Mouse (Mus musculus) ovary, postnatal 10 days (tissue): ENCODE measurements at regions not wholly inside any gene's neighbourhood (a gene's known extent, or its start where the extent isn't known, plus 50 kb on each side); places are given as distances from the start of the nearest gene placed in this dataset.

Source experiments
- DNase-seq: peaks from one replicate; pipeline ENCODE4 v3.0.0; 2022; ENCODE audit warnings: low spot score

DNA sequence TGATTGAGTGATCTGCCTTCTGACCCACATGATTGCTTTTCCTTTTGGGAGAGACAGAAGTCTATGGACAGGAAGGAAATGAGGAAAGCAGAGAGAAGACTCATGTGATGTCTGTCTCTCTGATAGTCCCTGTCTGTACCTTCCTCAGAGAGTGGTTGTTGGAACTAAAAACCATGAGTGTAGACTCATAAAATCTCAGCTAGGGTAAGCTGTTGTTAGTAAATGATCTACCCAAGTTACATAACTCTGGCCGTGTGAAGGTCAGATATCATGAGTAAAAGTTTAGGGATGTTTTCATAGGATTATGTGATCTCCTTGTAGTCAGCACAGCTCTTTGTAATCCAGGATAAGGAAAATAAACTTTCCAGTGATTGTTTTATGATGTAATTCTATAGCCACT, 183.0 kb upstream of the Slc30a5 start:
- no peak for DNase-seq

DNA sequence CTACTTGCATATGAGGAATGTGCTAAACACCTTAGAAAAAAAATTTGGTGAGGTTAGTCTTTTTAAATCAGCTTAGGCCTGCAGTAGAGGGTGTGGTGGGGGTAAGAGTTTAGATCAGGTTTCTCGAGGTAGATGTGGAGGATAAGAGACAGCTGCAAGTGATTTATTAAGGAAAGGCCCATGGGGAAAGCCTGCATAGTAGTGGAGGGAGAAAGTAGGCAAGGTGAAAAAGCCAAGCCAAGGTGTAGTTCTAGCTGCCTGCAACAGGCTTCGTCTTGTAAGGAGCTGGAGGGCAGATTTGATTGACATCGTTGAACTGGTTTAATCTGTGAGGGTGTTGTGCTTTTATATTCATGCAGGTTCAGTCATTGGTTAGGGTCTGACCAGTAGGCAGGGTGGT, 182.2 kb upstream of the Slc30a5 start:
- DNase-seq, result no peak

DNA sequence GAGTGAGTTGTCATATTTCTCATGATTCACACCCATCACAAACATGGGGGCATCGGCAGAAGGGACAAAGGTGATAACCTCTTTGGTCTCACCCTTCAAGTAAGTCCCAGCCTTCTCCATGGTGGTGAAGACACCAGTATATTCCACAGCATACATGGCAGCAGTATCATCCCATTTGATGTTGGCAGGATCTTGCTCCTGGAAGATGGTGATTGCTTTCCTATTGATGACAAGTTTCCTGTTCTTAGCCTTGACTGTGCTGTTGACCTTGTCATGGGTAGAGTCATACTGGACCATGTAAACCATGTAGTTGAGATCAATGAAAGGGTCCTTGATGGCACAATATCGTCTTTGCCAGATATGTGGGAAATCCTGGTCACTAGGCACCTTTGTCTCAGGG, 180.4 kb upstream of the Slc30a5 start:
- no peak for DNase-seq

DNA sequence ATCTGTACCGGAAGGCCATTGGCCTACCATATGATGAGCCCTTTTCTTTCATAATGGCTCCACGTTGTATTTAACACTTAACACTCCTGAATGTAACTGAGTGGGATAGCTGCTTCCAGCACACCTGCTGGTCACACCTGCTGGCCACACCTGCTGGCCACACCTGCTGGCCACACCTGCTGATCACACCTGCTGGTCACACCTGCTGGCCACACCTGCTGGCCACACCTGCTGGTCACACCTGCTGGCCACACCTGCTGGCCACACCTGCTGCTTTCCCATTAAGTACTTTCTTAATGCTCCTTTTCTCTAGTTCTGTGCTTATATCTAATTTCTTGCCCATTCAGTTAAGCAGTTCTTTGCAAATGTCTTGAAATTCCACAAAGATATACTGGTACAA, 157.4 kb upstream of the Slc30a5 start:
- DNase-seq, result no peak

DNA sequence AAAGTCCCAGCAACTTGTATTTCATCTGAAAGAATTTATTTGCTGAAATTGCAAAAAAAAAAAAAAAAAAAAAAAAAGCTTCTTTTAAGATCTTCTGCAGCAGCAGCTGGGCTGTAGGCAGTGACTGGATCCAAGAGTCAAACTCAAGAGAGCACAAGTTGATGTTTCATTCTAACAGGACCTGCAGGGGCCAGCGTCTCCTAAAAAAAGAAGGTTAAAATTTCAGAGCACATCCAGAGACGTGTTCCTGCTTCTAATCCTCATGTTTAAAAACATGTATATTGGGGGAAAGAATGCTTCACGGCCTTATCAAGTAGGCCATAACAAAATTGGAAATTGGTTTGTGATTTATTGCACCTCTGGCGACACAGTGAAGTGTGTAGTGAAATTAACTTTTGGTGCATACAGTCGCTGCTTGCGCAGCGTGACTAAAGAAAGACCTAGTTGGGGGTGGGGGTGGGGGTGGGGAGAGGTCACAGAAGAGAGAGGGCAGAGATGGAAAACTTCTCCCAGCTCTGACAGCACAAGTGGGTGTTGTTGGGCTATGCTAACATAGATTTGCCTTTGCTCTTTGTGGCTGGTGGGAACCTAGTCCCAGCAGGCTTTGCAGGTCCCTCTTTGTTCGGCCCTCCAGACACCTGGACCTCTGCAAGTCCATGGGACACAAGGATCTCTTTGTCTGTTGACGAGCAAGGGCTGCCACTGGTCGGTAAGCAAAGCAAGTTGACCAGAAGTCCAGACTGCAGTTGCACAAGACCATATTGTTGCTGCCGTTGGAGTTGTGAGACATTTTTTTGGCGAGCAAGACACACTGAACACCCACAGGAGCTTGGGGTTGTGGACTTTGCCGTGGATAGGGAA, 155.7 kb upstream of the Slc30a5 start:
- DNase-seq, result no peak

DNA sequence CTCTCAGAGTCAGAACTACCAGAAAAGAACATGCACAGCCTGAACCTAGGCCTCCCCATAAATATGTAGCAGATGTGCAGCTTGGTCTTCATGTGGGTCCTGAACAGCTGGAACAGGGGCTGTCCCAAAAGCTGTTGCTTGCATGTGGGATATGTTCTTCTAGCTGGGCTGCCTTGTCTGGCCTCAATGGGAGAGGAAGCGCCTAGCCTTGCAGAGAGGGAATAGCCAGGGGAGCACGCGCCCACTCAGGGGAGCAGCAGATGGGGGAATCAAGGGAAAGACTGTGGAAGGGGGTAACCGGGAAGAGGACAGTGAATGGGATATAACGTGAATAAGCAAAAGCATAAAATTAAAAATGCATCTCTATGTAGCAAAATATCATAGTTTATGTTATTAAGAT, 154.9 kb upstream of the Slc30a5 start:
- no peak for DNase-seq

DNA sequence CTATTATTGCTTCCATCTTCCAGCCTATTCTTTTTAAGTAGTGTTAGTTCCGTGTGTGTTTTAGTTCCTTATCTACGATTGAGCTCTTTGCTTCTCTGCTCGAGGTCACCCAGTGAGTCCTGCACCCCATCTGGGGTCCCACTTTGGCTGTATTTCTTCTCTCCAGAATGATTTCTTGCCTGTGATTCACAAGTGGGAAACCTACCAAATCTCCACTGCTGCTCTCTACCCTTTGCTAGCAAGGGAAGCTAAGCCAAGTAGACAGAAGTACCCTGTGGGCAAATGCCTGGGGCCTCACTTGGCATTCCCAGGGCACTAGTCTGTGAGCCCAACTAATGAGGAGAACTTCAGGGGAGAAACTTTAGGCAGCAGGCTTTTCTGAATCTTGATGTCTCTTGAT, 142.5 kb upstream of the Slc30a5 start:
- DNase-seq, result no peak

DNA sequence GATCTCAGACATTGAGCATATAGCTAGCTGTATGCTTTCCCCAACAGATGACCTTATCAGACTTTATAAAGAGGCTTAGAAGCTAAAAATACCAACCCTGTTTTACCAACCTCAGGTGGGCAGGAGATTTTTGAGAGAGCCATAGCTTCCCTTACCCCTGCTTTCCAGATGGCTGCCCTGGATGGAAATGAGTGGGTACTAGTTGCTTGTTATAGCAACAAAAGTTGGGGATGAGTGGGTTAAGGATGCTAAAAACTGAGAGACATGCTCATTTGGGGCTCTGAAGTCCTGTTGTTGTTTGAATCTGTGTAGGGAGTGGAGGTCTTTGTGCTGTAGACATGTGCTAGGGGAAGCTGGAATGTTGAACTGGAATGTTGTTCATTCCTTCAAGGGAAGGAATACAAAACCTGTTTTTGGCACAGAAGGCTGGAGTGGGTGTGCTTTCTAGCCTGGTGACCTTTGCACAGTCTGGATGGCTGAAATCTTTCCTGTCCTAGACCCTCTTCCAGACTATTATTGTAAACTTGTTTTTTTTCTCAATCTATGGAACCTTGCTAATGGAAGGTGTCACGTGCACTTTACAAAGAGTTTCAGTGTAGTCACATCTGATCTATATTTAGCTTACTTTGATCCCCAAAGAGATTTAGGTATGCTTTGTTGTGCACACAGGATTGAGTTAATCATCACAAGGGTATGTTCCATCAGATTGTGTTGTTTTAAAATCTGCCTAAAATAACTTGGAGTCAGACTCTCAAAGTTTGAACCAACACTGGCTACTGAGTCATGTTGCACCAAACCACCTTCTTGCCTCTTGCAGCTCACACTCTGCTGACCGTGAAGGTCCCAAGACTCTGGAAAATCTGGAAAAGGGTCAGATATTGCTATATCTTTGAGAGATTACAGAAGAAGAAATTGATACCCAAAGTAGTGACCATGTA, 138.1 kb upstream of the Slc30a5 start:
- no peak for DNase-seq

DNA sequence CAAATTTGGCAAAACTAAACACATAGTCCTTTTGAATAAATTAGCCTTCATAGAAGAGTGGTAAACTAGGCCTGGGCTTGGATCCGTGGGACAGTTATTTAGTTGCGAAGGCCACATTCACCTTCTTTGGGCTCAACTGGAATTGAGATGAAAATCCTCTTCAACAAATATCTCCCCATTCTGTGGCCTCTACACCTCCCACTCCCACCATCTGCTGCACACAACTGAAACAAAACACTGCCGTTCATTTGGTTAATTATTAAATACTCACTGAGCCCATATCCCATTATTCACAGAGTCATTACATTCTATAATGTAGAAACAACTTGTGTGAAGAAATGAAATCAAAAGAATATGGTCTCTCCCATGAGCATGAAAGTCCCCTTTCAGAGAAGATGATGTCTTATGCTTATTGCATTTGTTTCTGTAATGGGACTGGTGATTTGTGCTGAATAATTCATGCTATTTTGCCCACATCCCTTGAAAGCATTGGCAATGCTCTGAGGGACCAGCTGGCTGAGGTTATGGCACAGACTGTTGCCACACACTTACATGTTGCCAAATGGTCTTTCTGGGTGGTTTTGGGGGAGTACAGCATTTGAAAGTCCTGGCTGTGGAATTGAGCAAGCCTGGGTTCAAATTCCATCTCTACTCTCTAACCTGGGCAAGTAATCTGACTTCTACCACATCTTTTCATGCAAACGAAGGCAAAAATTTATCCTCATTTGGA, 129.7 kb upstream of the Slc30a5 start:
- no peak for DNase-seq

DNA sequence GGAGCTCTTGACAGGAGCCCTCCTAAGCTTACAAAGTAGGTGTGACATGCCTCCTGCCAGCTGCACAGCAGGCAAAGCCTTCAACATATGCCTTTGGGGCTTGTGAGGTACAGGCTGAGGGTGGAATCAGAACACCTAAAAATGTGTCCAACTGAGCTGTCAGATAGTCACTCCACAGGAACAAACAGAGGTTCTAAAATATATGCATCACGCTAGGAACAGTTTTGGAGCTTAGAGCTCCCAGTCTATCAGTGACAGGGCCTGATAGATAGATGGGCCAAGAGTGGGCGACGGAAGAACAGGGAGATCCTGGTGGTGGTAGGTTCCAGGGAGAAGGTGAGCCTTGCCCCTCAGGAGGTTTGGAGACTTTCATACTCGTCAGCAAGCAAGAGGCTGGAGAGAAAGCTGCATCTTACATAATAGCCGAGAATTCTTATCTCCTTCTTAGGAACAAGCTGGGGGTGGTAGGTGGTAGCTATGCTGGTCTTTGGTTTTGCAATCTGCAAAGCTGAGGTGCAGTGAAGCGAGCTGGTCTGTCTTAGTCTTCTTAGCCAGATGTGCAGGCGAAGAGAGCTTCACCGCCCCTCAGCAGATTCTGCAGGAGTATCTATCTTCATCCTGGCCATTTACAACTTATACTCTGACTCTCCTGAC, 121.5 kb upstream of the Slc30a5 start:
- DNase-seq, result no peak

DNA sequence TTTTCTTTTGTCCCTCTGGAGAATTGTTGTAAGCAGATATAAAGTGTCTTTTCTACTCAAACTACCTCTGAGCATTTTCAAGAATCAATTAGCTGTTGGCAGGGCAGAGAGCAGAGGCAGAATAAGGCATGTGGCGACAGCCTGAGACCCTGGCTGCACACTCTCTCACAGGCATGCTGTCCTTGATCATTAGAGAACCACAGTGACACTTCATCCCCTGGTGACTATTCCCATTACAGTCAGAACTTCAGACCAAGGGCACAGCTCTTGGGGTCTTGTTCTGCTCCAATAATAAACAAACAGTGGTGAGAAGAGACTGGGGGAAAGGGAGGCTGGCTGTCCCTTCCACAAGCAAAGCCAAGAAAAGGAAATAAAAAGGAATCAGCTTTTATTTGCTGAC, 120.9 kb upstream of the Slc30a5 start:
- no peak for DNase-seq

DNA sequence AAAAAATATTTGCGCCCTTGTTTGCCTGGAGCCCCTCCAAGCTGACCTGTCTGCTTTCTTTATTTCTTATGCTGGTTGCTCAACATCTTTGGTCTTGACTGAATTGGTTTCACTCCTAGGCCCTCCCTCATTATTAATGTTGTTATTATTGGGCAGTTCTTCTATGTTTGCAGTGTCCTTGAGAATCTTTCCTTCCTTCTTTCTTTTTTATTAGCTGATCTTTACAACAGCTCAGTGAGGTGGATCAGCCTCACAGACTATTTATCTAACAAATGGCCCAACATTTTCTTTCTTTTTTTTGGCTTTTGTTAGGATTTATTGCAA, 117.9 kb upstream of the Slc30a5 start:
- no peak for DNase-seq

DNA sequence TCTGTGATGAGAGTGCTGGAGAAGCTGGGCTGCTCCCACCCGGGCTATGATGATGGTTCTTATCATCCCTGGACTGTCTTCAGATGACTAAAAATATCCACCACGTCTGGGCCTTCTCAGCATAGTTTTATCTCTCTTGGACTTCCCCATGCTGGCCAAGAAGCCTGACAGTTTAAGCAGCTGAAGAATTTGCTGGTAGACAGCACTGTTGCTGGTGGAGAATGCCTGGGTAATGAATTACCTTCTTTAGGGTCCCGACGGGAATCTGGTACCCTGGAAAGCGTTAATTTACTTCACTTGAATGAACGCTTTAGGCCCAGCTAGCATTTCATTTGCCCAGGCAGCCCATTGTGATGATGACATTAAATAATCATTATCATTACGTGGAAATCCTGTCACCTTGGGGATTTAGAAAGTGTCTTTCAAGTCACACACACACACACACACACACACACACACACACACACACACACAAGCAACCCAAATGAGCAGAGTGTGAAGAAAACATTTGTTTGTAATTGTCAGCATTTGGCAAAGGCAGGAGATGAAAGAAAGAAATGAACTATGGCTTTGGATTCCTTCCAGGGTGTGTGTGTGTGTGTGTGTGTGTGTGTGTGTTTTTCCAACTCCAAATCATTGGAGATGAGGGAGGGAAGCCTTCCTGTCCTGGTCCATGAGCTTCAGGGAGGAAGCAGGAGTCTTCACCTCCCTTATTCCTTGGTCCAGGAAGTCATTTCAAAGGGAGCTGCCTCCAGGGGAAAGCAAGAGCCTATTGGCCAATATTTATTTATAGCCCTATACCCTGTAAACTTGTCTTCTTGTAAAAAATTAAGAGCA, 117.3 kb upstream of the Slc30a5 start:
- DNase-seq, result no peak

DNA sequence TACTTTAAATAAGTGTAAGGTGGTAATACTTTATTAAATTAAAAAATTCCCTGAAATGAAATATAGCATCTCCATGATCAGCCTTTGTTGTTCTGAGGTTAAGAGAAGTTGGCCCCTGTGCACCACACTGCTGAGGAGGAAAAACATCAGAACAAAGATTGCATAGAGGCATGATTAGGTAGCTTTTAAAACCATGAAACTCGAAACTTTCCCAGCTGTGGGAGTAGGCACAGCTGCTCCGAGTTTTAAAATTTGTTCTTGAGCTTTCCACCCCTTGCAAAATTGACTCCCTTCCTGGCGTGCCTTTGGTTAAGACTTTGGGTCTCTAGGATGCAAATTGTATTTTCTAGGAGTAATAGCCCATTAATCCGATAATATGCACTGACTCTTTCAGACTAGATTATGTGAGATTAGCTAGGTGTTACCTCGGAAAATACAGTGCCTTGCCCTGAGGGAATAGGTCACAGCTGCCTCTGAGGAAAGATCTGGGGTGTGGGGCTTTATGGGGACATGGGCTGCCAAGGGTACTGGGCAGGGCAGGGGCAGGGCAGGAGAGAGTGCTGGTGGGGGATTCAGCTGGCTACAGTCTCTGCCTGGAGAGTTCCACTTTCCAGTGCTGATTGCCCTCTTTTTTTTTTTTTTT, 110.1 kb upstream of the Slc30a5 start:
- DNase-seq, result no peak

DNA sequence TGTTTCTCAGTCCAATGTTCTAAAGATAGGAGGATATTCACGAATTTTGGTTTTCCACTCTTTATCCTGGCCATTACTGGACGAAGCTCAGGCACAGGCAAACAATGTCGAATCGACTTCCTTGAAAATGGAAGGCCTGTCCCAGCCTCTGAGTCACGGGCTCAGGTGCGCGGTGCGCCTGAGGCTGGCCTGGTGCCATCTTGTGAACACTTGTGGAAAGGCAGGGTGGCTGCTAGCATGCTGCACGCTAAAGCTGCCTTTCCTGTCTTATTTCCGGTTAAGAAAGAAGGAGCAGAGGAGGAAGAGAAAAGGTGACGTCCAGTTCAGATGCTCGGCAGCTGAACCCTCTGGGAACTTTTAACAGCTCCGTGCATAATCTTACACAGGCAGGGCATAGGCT, 107.6 kb upstream of the Slc30a5 start:
- no peak for DNase-seq

DNA sequence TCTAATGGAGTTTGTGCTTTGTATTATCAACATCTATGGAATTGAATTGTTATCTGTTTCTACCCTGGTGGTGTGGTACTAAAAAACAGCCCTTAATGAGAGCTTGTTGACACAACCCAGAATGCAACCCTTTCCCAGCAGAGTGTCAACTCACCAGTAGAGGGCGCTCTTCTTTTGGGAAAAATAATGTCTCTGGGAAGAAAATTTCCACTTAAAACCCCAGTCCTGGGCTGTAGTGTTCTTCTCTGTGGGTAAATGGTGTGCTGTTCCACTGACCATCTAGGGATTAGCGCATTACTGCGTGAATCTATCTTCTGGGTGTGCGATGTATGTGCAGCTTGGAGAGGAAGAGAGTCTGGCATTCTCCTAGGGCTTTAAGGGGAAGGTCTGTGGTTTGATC, 106.5 kb upstream of the Slc30a5 start:
- DNase-seq, result no peak

DNA sequence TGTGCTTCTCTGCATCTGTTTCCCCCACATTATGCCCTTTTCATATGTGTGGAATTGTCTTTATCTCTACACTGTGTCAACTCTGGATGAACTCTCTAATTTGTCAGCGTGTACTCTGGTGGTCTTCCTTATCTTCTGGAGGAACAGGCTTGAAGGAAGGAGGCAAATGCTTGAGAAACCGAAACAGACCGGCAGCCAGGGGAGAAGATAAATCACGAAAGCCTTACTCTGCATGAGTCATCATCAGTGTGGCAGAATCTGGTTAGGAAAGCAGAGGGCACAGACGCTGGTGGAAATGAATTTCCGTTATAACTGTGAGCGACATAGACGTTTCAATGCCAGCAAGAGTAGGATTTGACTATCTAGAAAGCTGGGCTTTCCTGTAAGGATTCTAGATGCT, 100.0 kb upstream of the Slc30a5 start:
- no peak for DNase-seq

DNA sequence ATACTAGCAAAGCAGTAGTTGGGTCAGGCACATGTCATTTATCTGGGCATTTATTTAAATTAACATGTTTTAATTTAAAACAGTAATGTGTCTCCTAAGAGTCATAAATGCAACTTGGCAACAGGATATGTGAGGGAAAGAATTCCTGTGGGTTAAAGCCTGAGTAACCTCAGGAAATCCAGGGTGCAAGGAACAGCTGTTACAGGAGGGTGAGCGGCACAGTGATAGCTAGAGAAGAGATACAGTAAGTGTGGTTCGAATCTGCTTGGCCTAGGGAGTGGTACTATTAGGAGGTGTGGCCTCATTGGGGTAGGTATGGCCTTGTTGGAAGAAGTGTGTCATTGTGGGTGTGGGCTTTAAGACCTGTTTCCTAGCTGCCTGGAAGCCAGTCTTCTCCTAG, 66.3 kb upstream of the Slc30a5 start:
- DNase-seq, result no peak

DNA sequence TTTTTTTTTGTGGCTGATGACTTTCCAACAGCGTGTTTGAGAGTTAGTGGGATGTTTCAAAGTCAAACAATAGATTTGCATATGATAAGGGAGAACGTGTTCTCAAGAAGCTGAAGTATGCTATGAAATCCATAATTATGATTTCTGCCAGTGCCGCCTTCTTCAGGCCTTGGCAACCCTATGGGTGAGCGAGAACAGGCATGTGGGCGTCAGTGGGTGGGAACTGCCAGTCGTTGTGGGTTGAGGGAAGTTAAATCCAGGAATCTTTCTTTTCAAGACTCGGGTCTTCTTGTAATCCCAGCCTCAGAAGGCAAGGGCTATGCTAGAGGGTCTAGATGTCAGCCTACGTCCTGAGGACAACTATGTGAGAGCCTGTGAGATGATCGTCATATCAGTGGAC, 60.6 kb upstream of the Slc30a5 start:
- DNase-seq, result no peak

DNA sequence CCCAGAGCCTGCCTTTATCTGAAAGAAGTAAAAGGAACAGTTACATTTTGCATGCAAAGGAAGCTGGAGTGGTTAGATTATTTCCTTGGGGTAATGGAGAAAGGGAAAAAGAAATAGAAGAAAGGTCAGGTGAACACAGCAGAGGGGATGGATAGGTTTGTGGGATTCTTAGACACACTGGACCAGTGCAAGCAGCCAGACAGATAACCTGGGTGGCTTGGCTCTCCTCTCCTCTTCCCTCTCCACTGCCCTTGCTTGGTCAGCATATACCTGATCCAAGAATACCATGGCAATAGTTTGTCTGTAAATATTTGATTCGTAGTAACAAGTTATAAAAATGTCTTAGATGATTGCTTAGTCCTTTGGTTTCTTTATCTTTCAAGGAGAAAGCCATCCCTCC, 59.9 kb upstream of the Slc30a5 start:
- DNase-seq, result no peak

DNA sequence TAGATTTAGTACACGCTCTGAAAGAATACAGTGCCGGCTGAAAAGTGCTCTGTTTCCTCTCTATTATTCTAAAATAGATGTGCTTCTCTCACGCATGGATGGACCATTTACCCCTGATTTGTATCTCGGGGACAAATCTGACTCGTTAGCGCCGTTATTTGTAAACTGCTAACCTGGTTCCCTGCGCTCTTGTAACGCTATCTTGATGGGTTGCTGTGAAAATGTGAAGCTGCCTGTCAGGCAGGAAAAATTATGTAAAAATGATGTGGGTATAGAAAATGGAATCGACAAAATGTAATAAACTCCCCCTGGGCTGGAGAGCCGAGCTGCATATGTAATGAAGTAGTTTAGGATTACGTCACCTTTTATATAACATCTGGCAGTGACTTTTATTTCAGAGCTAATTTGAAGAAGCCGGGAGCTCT, 59.4 kb upstream of the Slc30a5 start:
- DNase-seq, result no peak
